Mouse (Mus musculus) limb, embryonic 14.5 days (tissue): ENCODE results near the gene Skor1. TPM values are rescaled to one million over a fixed set of nuclear protein-coding genes. Genes with fewer than 3 reads are reported as not detected.

Experiments used
- ATAC-seq: fragments of 200-750 bp; cut with Nextera tagmentation; 2 replicates; pipeline ENCODE4 v1.8.0; 2017; ENCODE audit warnings: low read depth, moderate number of reproducible peaks, moderate TSS enrichment; ENCODE audit not compliant: low FRiP score
- DNase-seq: peaks from one replicate; pipeline ENCODE4 v3.0.0-alpha.2; 2015; ENCODE audit warnings: low spot score
- H3K27ac ChIP-seq: fragments of 300-500 bp; sonication (generic); replicated peaks from 2 replicates; pipeline ENCODE4 v1.5.1; 2014; ENCODE audit warnings: low read depth, mild to moderate bottlenecking, low read length, moderate library complexity, mixed read lengths
- H3K27me3 ChIP-seq: fragments of 300-500 bp; sonication (generic); 2 replicates; pipeline ENCODE4 v1.6.1; 2014; ENCODE audit warnings: low read length, mixed read lengths; ENCODE audit not compliant: control insufficient read depth, insufficient read depth
- H3K36me3 ChIP-seq: fragments of 300-500 bp; sonication (generic); 2 replicates; pipeline ENCODE4 v1.6.1; 2014; ENCODE audit warnings: mild to moderate bottlenecking, low read length, moderate library complexity, mixed read lengths; ENCODE audit not compliant: control insufficient read depth, insufficient read depth
- H3K4me1 ChIP-seq: fragments of 300-500 bp; sonication (generic); 2 replicates; pipeline ENCODE4 v1.6.1; 2014; ENCODE audit warnings: antibody characterized with exemption, low read length, mixed read lengths; ENCODE audit not compliant: control insufficient read depth, insufficient read depth
- H3K4me2 ChIP-seq: fragments of 300-500 bp; sonication (generic); replicated peaks from 2 replicates; pipeline ENCODE4 v1.6.1; 2014; ENCODE audit warnings: low read depth, mild to moderate bottlenecking, low read length, moderate library complexity; ENCODE audit not compliant: severe bottlenecking
- H3K4me3 ChIP-seq: fragments of 300-500 bp; sonication (generic); replicated peaks from 2 replicates; pipeline ENCODE4 v1.5.1; 2014; ENCODE audit warnings: low read length
- H3K9ac ChIP-seq: fragments of 300-500 bp; sonication (generic); 2 replicates; pipeline ENCODE4 v1.6.1; 2014; ENCODE audit warnings: mild to moderate bottlenecking, low read depth, low read length, moderate library complexity; ENCODE audit not compliant: severe bottlenecking
- H3K9me3 ChIP-seq: fragments of 300-500 bp; sonication (generic); 2 replicates; pipeline ENCODE4 v1.6.1; 2016; ENCODE audit warnings: low read length; ENCODE audit not compliant: control insufficient read depth
- POLR2A ChIP-seq: fragments of 200-500 bp; IDR thresholded peaks from 2 replicates; pipeline ENCODE4 v1.8.0; 2012; ENCODE audit warnings: inconsistent platforms, mild to moderate bottlenecking, moderate library complexity, borderline replicate concordance; ENCODE audit not compliant: insufficient read depth, insufficient read length; ENCODE audit errors: extremely low read depth
- WGBS: fragments of 180-500 bp; shearing (Covaris S2); extraction: QIAGEN DNeasy Blood & Tissue Kit; methylation state at CpG from one replicate; pipeline ENCODE4 v1.1.7; 2014; 5-methylcytosine and 5-hydroxymethylcytosine counted together
- polyA plus RNA-seq, 2 experiments: library from polyadenylated mRNA; depleted of rRNA in 1 of 2; stranded (reverse) in 1 of 2; unstranded in 1 of 2; fragments of >200 nt; fragmentation: Nextera tagmentation in 1 of 2; extraction: Ambion mirVana in 1 of 2; gene quantifications; 2 replicates each; pipeline versions ENCODE4 v1.2.1 to v1.2.3; 2012 to 2014

Skor1 gene
- polyA plus RNA-seq, 2 experiments: 0.11 TPM; not detected in 1

DNA sequence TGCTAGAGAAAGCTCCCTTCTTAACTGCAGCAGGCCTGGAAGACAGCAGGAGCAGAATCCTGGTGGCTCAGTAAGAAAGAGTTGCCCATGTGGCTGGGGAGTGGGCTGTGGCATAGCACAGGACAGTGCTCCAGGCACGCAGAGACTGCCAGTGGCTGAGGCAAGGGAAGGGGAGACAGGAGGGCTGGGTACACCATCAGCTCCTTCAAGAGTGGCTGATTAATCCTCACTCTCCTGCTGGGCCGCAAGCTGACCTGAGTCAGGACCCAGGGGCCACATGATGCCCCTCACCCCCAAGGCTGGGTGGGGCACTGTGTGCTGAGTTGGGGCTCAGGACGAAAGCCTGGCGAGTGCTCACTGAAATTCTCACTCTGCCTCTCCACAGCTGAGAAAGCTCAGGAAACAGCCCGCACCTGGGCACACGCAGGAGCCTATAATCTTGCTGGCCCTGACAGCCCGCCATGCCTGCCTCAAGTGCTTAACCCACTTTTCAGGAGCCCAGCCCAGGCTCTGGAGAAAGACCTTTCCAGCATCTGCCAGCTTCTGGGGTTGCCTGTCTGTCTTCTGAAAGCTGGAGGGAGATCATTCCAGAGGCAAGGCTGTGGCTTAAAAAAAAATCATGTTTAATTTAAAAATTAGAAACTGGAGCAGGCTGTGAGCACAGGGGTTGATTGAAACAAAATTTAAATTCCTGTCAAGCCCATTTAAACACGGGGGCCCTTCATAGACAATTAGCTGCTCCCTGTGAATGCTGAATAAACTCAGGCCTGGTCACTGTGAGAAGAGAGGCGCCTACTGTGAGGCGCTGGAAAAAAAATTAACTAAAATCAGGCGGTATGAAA is 32.8 kb upstream of the Skor1 start:
- H3K4me1 ChIP-seq: peaks cover 23% of the 10 kb centered on the region
- no peak for DNase-seq
- no peak for TF ChIP-seq POLR2A
- H3K4me3 ChIP-seq: no peak overlapping the region
- H3K4me2 ChIP-seq: no peak overlapping the region
- H3K27me3 ChIP-seq: no peaks in the 10 kb centered on the region
- H3K9ac ChIP-seq: no peak overlapping the region
- WGBS: 43% methylated on average over 11 of the region's 11 CpGs
- H3K27ac ChIP-seq: no peak overlapping the region
- no peak for ATAC-seq
- H3K36me3 ChIP-seq: peaks cover 20% of the 10 kb centered on the region
- H3K9me3 ChIP-seq: no peaks in the 10 kb centered on the region

DNA sequence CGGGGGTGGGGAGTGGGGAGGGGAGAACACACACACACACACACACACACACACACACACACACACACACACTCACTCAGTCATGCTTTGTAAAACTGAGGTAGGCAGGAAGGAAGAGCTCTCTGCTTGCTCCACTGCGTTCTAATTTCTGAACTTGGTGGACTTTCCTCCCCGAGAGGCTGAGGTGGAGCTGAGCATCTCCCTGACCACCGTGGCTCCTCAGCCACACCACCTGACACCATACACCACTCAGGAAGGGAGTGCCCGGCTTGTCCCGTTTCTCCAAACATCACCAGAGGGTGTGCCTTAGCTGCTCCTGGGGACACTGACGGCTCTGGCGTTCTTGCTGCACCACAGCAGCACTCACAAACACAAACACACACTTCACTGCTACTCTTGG is 29.5 kb upstream of the Skor1 start:
- Histone ChIP-seq H3K4me3 (no peak overlapping the region), H3K9me3 (no peaks in the 10 kb centered on the region), H3K4me1 (peaks cover 21% of the 10 kb centered on the region), H3K27me3 (no peaks in the 10 kb centered on the region), H3K9ac (no peak overlapping the region), H3K27ac (no peak overlapping the region), H3K36me3 (peaks cover 13% of the 10 kb centered on the region), H3K4me2 (no peak overlapping the region)
- no peak for DNase-seq
- WGBS: 77% methylated on average over 8 of the region's 8 CpGs
- no peak for ATAC-seq
- no peak for TF ChIP-seq POLR2A

DNA sequence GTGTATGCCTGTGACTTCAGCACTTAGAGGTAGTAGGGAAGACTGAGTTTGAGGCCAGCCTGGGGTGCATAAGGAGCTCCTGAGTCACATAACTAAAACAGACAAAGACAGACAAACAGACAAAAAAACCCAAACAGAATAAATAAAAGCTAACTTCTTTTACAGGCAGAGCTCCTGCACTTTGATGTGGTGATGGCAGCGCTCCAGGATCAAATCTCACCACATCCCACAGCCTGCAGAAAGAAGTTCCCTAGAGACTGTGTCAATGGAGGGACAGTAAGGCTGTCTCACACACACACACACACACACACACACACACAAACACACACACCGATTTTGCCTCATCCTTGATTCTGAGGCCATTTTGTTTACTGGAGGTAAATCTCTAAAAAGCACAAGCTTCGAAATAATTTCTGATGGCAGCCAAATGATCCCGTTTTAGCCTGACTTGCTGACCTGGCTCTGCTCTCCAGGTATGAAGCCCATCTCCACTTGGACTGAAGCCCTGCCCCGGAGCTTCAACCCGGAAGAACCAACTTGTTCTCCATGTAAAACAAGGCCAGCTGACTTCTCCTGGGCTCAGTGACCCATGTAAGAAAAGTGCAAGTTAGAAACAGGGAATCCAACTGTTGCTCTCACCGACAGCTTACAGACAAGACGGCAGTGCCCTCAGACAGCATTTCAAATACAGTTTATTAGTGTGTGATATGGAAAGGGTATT is 25.4 kb upstream of the Skor1 start:
- H3K4me2 ChIP-seq: no peak overlapping the region
- H3K4me3 ChIP-seq: no peak overlapping the region
- WGBS: 80% methylated on average over 8 of the region's 8 CpGs
- DNase-seq (no peak), ATAC-seq (no peak)
- peaks cover 3% of the 10 kb centered on the region; the same call in 1 of the 2 replicates for H3K36me3 ChIP-seq
- no peaks in the 10 kb centered on the region for H3K4me1 ChIP-seq
- no peaks in the 10 kb centered on the region for H3K9me3 ChIP-seq
- H3K27ac ChIP-seq: no peak overlapping the region
- H3K9ac ChIP-seq: no peak overlapping the region
- H3K27me3 ChIP-seq: no peaks in the 10 kb centered on the region
- no peak for TF ChIP-seq POLR2A

DNA sequence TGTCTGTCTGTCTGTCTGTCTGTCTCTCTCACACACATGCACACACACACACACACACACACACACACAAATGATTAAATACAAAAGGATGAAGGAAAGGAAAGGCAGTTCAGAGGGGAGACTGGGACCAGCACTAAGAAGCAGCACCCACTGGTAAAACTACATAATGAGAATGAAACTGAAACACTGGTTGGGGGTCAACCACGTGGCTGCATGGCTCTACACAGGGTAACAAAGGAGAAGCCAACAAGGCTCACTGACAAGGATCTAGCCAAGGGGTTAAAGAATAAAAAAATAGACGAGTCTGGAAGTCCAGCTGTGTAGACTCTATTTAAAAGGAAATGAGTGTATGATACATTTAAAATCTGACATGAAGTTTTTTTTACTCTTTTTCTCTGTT is 23.2 kb upstream of the Skor1 start:
- no peak overlapping the region for H3K4me2 ChIP-seq
- peaks cover 4% of the 10 kb centered on the region; the same call in 1 of the 2 replicates for H3K36me3 ChIP-seq
- WGBS: 51% methylated on average over 2 of the region's 2 CpGs
- no peaks in the 10 kb centered on the region for H3K4me1 ChIP-seq
- H3K27me3 ChIP-seq: no peaks in the 10 kb centered on the region
- no peaks in the 10 kb centered on the region for H3K9me3 ChIP-seq
- no peak for DNase-seq
- H3K9ac ChIP-seq: no peak overlapping the region
- no peak overlapping the region for H3K27ac ChIP-seq
- TF ChIP-seq POLR2A: no peak
- no peak overlapping the region for H3K4me3 ChIP-seq
- no peak for ATAC-seq

DNA sequence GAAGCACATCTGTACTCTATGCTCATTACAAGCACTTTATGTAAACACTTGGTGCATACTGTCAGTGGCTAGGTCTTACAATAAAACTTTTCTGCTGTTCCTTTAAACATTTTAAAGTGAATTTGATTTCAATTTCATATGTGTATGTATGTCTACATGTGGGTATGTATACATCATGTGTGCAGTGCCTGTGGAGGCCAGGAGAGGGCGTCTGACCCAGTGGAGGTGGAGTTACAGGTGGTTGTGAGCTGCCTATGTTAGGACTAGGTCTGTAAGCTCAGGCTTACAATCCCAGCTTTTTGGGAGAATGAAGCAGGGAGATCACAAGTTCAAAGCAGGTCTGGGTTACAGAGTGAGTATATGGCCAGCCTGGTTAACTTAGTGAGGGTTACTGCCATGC is 20.4 kb upstream of the Skor1 start:
- Histone ChIP-seq H3K9ac (no peak overlapping the region), H3K9me3 (no peaks in the 10 kb centered on the region), H3K27me3 (no peaks in the 10 kb centered on the region), H3K36me3 (peaks cover 4% of the 10 kb centered on the region; the same call in 1 of the 2 replicates), H3K4me2 (no peak overlapping the region), H3K4me1 (no peaks in the 10 kb centered on the region), H3K4me3 (no peak overlapping the region), H3K27ac (no peak overlapping the region)
- TF ChIP-seq POLR2A: no peak
- no peak for DNase-seq
- no peak for ATAC-seq
- WGBS: 80% methylated on average over 1 of the region's 1 CpGs
